Mouse (Mus musculus): ENCODE measurements around the gene Dtymk. TPM values are rescaled to one million over a fixed set of nuclear protein-coding genes. Genes with fewer than 3 reads are reported as not detected.

Gene Dtymk
- polyA plus RNA-seq, 1 experiment: 191 TPM

- Histone ChIP-seq H3K9me3 (replicated peaks; ENCODE audit: control insufficient read depth, insufficient read depth, low read length, poor library complexity, severe bottlenecking) (no peaks in the 10 kb centered on the region), H3K36me3 (ENCODE audit: control insufficient read depth, insufficient read depth, low read length, poor library complexity, severe bottlenecking) (peaks cover 25% of the 10 kb centered on the region), H3K27me3 (ENCODE audit: control insufficient read depth, insufficient read depth, low read length, poor library complexity, severe bottlenecking) (no peaks in the 10 kb centered on the region), H3K9ac (ENCODE audit: low read depth, poor library complexity, severe bottlenecking) (no peak overlapping the region), H3K4me1 (ENCODE audit: control insufficient read depth, insufficient read depth, low read length) (peaks cover 2% of the 10 kb centered on the region), H3K4me3 (ENCODE audit: low read depth, low read length) (no peak overlapping the region), H3K27ac (ENCODE audit: insufficient read depth, low read length) (no peak overlapping the region)
- no peak for TF ChIP-seq EP300 (IDR thresholded peaks at IDR 0.05; ENCODE audit: insufficient read depth, low read depth, low read length)
- no peak for TF ChIP-seq CTCF (IDR thresholded peaks at IDR 0.05; ENCODE audit: low read depth, low read length)
- no peak for TF ChIP-seq POLR2A (IDR thresholded peaks at IDR 0.05; ENCODE audit: insufficient read depth, low read length)
These were observed 55.6 kb downstream of the Dtymk start for GRCm38 (mm10) chr1:93746179-93746578.

GRCm38 (mm10) chr1:93742910-93743309 is 58.8 kb downstream of the Dtymk start:
- H3K4me1 ChIP-seq (ENCODE audit: control insufficient read depth, insufficient read depth, low read length): peaks cover 2% of the 10 kb centered on the region
- H3K4me3 ChIP-seq (ENCODE audit: low read depth, low read length): no peak overlapping the region
- TF ChIP-seq EP300 (IDR thresholded peaks at IDR 0.05; ENCODE audit: insufficient read depth, low read depth, low read length) (no peak), POLR2A (IDR thresholded peaks at IDR 0.05; ENCODE audit: insufficient read depth, low read length) (no peak), CTCF (IDR thresholded peaks at IDR 0.05; ENCODE audit: low read depth, low read length) (no peak)
- H3K36me3 ChIP-seq (ENCODE audit: control insufficient read depth, insufficient read depth, low read length, poor library complexity, severe bottlenecking): peaks cover 5% of the 10 kb centered on the region
- H3K27me3 ChIP-seq (ENCODE audit: control insufficient read depth, insufficient read depth, low read length, poor library complexity, severe bottlenecking): no peaks in the 10 kb centered on the region
- H3K27ac ChIP-seq (ENCODE audit: insufficient read depth, low read length): no peak overlapping the region
- no peak overlapping the region for H3K9ac ChIP-seq (ENCODE audit: low read depth, poor library complexity, severe bottlenecking)
- H3K9me3 ChIP-seq (replicated peaks; ENCODE audit: control insufficient read depth, insufficient read depth, low read length, poor library complexity, severe bottlenecking): no peaks in the 10 kb centered on the region

Other genes with a start within 250 kb of the Dtymk start
- gene Stk25, start 143.3 kb downstream of the Dtymk start, polyA plus RNA-seq (2011; ENCODE audit: insufficient read depth, insufficient read length, low read depth, missing spikeins): 77.7 and 79.6 TPM in 2 replicates
- gene Bok, start 116.3 kb downstream of the Dtymk start, polyA plus RNA-seq (2011; ENCODE audit: insufficient read depth, insufficient read length, low read depth, missing spikeins): 6.3 and 6.6 TPM in 2 replicates
- 75.9 and 92.7 TPM in 2 replicates for gene Atg4b, start 50.4 kb downstream of the Dtymk start, polyA plus RNA-seq (2011; ENCODE audit: insufficient read depth, insufficient read length, low read depth, missing spikeins)
- 44.8 and 51.5 TPM in 2 replicates for gene Thap4, start 47.1 kb downstream of the Dtymk start, polyA plus RNA-seq (2011; ENCODE audit: insufficient read depth, insufficient read length, low read depth, missing spikeins)
- gene Ing5, start 2.0 kb upstream of the Dtymk start, polyA plus RNA-seq (2011; ENCODE audit: insufficient read depth, insufficient read length, low read depth, missing spikeins): 33.9 and 34.2 TPM in 2 replicates
- gene D2hgdh, start 23.0 kb upstream of the Dtymk start, polyA plus RNA-seq (2011; ENCODE audit: insufficient read depth, insufficient read length, low read depth, missing spikeins): 17.6 and 23.4 TPM in 2 replicates
- gene Gal3st2, start 59.4 kb upstream of the Dtymk start, polyA plus RNA-seq (2011; ENCODE audit: insufficient read depth, insufficient read length, low read depth, missing spikeins): not detected in 2 replicates
- 0.31 TPM in 1 of 2 replicates, not detected in the other for gene Gal3st2b, start 116.4 kb upstream of the Dtymk start, polyA plus RNA-seq (2011; ENCODE audit: insufficient read depth, insufficient read length, low read depth, missing spikeins)
- gene Gal3st2c, start 188.6 kb upstream of the Dtymk start, polyA plus RNA-seq (2011; ENCODE audit: insufficient read depth, insufficient read length, low read depth, missing spikeins): 0.09 and 0.12 TPM in 2 replicates
- gene Neu4, start 218.5 kb upstream of the Dtymk start, polyA plus RNA-seq (2011; ENCODE audit: insufficient read depth, insufficient read length, low read depth, missing spikeins): not detected in 2 replicates

Measured in ES-Bruce4 (cell line).